Mouse (Mus musculus) liver, embryonic 14.5 days (tissue): ENCODE data around the gene Cdc5l.

Experiments used
- CTCF ChIP-seq: IDR thresholded peaks from 2 replicates; pipeline ENCODE4 v1.5.1; 2016; ENCODE audit warnings: antibody characterized with exemption, low read depth, control low read depth
- EP300 ChIP-seq: IDR thresholded peaks from 2 replicates; pipeline ENCODE4 v1.6.1; 2016; ENCODE audit warnings: antibody characterized with exemption, low read depth

- no peak for TF ChIP-seq CTCF
- TF ChIP-seq EP300, result no peak
These were observed 35.5 kb downstream of the Cdc5l start for GRCm38 (mm10) chr17:45398021-45398420.
